In genomic region chr8:116800636-116801035, GRCm38 (mm10) we compare ENCODE assay signal across 15 mouse cellular contexts.
DNase-seq lines count a peak whose midpoint lies in the region; ATAC-seq lines count a peak whose summit lies in the region.
"Had no signal": no experiment of that assay in that cellular context is flagged by ENCODE, and none has a peak within 500 bp of the region (broad histone marks: within the 10 kb centered on the region; RNA-seq: fewer than 3 reads in every experiment).

No protein-coding gene starts in this region.

- no peak for DNase-seq in frontal cortex, postnatal 14 days (ENCODE audit: low spot score in 2 of 2)
- DNase-seq in right cerebral cortex, adult 2 months (ENCODE audit: low spot score in 2 of 2), result peak; percentile 10
- no peak for DNase-seq in right cerebral cortex, postnatal 25 days
- peak; percentile 28 to 38 for DNase-seq in right cerebral cortex, postnatal 10 days (ENCODE audit: low spot score in 2 of 2)
- no peak for DNase-seq in spleen, postnatal 10 days (ENCODE audit: low spot score in 2 of 2)
- DNase-seq in urinary bladder, postnatal 14 days (ENCODE audit: low spot score), result no peak
- DNase-seq: adrenal gland, adult 2 months; adrenal gland, postnatal 25 days; cerebellum, adult 8-10 months; gastrocnemius, adult 2 months; gastrocnemius, postnatal 25 days; heart, postnatal 36 days had no signal

- ATAC-seq in frontal cortex, adult (ENCODE audit: low TSS enrichment), result peak; percentile 81
- ATAC-seq: forebrain, embryonic 16.5 days; hindbrain, postnatal 0 days had no signal

Comparison
In these comparisons a context has a peak if more than half of its experiments do, and no peak if none do; other contexts are left out.
1. DNase-seq: peak in right cerebral cortex, adult 2 months (2 of 2) and right cerebral cortex, postnatal 10 days (2 of 2); none in frontal cortex, postnatal 14 days (0 of 2), right cerebral cortex, postnatal 25 days (single experiment), spleen, postnatal 10 days (0 of 2) and urinary bladder, postnatal 14 days (single experiment).